Mouse (Mus musculus): Measurements from ENCODE around the gene Arhgef28. TPM values are rescaled to one million over a fixed set of nuclear protein-coding genes. Genes with fewer than 3 reads are reported as not detected.

Arhgef28 gene
- total and polyA plus RNA-seq, 3 experiments, result not detected

GRCm38 (mm10) chr13:98016923-98017588 is 189.2 kb downstream of the Arhgef28 start:
- no peaks in the 10 kb centered on the region; a peak in 1 of 4 replicates for H3K27me3 ChIP-seq (ENCODE audit: control insufficient read depth in 1 of 2, insufficient read depth in 2 of 2, low read length in 2 of 2)
- no peak overlapping the region for H3K27ac ChIP-seq (ENCODE audit: control insufficient read depth, low read depth, low read length)
- no peak overlapping the region for H3K4me3 ChIP-seq (ENCODE audit: control insufficient read depth in 1 of 2, insufficient read depth in 1 of 2, low read depth in 2 of 2, low read length in 2 of 2)
- no peaks in the 10 kb centered on the region for H3K79me2 ChIP-seq (ENCODE audit: control insufficient read depth, insufficient read depth, low read length, poor library complexity)
- H3K9ac ChIP-seq (ENCODE audit: control insufficient read depth, low read depth, low read length, poor library complexity, severe bottlenecking), result no peak overlapping the region
- no peaks in the 10 kb centered on the region for H3K36me3 ChIP-seq (ENCODE audit: control insufficient read depth in 1 of 2, insufficient read depth in 2 of 2, low read length in 2 of 2)
- no peaks in the 10 kb centered on the region for H3K4me1 ChIP-seq (ENCODE audit: control insufficient read depth in 1 of 2, insufficient read depth in 2 of 2, low read length in 2 of 2)
- H3K9me3 ChIP-seq (replicated peaks; ENCODE audit: insufficient read depth, low read length), result no peaks in the 10 kb centered on the region
- DNase-seq (ENCODE audit: low read depth, low spot score), result no peak
- TF ChIP-seq ELF1 (IDR thresholded peaks at IDR 0.05; ENCODE audit: low read depth, low read length) (no peak), POLR2A (IDR thresholded peaks at IDR 0.05; ENCODE audit: control insufficient read depth in 1 of 2, insufficient read depth in 1 of 2, low read depth in 1 of 2, low read length in 2 of 2, poor library complexity in 1 of 2) (no peak), BHLHE40 (IDR thresholded peaks at IDR 0.05; ENCODE audit: borderline replicate concordance, low read depth, low read length) (no peak), UBTF (IDR thresholded peaks at IDR 0.05; ENCODE audit: borderline replicate concordance, insufficient read depth, low read depth, low read length) (no peak)

- DNase-seq (ENCODE audit: low read depth, low spot score), result no peak
- Histone ChIP-seq H3K9me3 (replicated peaks; ENCODE audit: insufficient read depth, low read length) (no peaks in the 10 kb centered on the region), H3K27ac (ENCODE audit: control insufficient read depth, low read depth, low read length) (no peak overlapping the region), H3K9ac (ENCODE audit: control insufficient read depth, low read depth, low read length, poor library complexity, severe bottlenecking) (no peak overlapping the region), H3K4me1 (ENCODE audit: control insufficient read depth in 1 of 2, insufficient read depth in 2 of 2, low read length in 2 of 2) (no peaks in the 10 kb centered on the region), H3K79me2 (ENCODE audit: control insufficient read depth, insufficient read depth, low read length, poor library complexity) (no peaks in the 10 kb centered on the region), H3K27me3 (ENCODE audit: control insufficient read depth in 1 of 2, insufficient read depth in 2 of 2, low read length in 2 of 2) (no peaks in the 10 kb centered on the region; a peak in 1 of 4 replicates), H3K4me3 (ENCODE audit: control insufficient read depth in 1 of 2, insufficient read depth in 1 of 2, low read depth in 2 of 2, low read length in 2 of 2) (no peak overlapping the region), H3K36me3 (ENCODE audit: control insufficient read depth in 1 of 2, insufficient read depth in 2 of 2, low read length in 2 of 2) (no peaks in the 10 kb centered on the region)
- TF ChIP-seq ELF1 (IDR thresholded peaks at IDR 0.05; ENCODE audit: low read depth, low read length), result no peak
- TF ChIP-seq MAX (IDR thresholded peaks at IDR 0.05; ENCODE audit: low read length), result no peak
- no peak for TF ChIP-seq UBTF (IDR thresholded peaks at IDR 0.05; ENCODE audit: borderline replicate concordance, insufficient read depth, low read depth, low read length)
- TF ChIP-seq ZMIZ1 (IDR thresholded peaks at IDR 0.05; ENCODE audit: low read depth, low read length), result no peak
- no peak for TF ChIP-seq POLR2AphosphoS2 (IDR thresholded peaks at IDR 0.05; ENCODE audit: low read length)
- TF ChIP-seq TCF12 (IDR thresholded peaks at IDR 0.05; ENCODE audit: low read depth, low read length), result no peak
- TF ChIP-seq SMC3 (IDR thresholded peaks at IDR 0.05; ENCODE audit: low read depth, low read length), result no peak
- no peak for TF ChIP-seq RAD21 (IDR thresholded peaks at IDR 0.05; ENCODE audit: low read depth, low read length)
- no peak for TF ChIP-seq CTCF (IDR thresholded peaks at IDR 0.05 in 2 of 3, conservative IDR thresholded peaks at IDR 0.05 in 1 of 3; ENCODE audit: control insufficient read depth in 1 of 3, insufficient read depth in 1 of 3, low read depth in 2 of 3, low read length in 3 of 3, poor library complexity in 1 of 3, severe bottlenecking in 1 of 3)
- no peak for TF ChIP-seq SIN3A (IDR thresholded peaks at IDR 0.05; ENCODE audit: low read length)
- TF ChIP-seq USF1 (IDR thresholded peaks at IDR 0.05; ENCODE audit: low read depth, low read length), result no peak
- TF ChIP-seq ETS1 (IDR thresholded peaks at IDR 0.05; ENCODE audit: low read depth, low read length), result no peak
- TF ChIP-seq KAT2A (conservative IDR thresholded peaks at IDR 0.05; ENCODE audit: low read depth, low read length), result no peak
- TF ChIP-seq MAZ (IDR thresholded peaks at IDR 0.05; ENCODE audit: low read depth, low read length), result no peak
- no peak for TF ChIP-seq USF2 (IDR thresholded peaks at IDR 0.05; ENCODE audit: borderline replicate concordance in 1 of 2, insufficient read depth in 1 of 2, low read depth in 1 of 2, low read length in 2 of 2)
Observed at GRCm38 (mm10) chr13:98015981-98016922, 190.0 kb downstream of the Arhgef28 start.
